Mouse (Mus musculus): ENCODE data around the gene Abhd2.
A peak's percentile ranks its signal among the peaks of the same experiment; 100 is the strongest.

Gene Abhd2

DNA sequence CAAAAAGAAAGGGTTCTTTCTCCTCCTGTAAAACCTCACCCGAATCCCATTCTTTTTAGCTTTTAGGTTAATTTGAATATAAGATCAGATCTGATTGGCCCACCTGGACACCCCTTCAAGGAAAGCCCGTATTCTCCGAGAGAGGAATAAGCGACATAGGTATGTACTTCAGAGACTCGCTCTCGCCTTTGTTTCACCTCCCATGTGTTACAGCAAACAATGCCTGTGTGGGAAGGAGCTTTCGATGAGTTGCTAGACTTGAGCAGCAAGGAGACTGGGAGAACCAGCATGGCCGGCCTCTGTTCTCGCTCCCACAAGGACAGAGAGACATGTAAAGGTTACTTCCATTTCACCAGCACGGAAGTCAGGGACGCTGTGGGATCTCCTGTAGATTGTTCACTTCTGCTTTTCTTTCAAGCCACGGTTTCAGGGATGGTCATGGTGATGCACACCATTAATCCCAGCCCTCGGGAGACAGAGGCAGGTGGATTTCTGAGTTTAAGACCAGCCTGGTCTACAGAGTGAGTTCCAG is 21.5 kb downstream of the Abhd2 start:
- DNase-seq, result no peak

DNA sequence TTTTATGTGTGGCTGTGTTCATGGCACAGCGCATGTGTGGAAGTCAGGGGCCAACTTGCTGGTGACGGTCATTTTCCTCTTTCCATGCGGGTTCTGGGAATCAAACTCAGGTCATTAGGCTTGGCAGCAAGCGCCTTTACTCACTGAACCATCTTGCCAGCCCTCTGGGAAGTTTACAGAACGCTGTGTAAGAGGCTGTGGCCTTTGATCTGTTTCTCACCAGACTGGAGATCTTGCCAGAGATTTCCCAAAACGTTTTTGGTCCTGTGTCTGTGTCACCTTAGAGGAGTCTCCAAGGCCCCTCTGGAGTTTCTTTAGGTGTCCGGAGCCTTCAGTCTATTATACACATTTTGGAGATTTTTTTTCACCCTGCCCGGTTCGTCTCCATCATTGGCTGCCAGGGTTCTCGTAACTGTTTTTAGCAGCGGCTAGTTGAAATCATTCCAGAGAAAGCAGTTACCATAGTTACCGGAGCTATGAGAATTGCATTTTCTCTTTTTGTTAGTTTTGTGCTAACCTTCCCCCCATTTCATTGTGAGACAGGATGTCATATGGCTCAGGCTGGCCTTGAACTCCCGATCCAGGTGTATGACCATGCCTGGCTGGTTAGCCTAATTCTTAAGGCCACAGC is 22.3 kb downstream of the Abhd2 start:
- DNase-seq, result no peak

DNA sequence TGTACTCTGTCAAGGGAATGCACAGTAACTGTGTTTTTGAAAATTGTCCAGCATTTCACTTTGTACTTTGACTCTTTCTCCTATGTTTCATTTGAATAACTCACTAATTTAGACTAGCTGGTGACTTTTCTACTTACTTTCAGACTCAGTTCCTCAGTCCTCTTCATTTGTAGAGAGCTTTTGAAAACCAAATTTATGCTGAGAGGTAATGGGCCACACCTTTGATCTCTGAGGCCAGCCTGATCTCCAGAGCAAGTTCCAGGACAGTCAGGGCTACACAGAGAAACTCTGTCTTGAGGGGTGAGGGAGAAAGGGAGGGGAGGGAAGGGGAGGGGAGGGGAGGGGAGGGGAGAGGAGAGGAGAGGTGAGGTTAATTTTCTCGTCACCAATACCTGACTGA is 25.7 kb downstream of the Abhd2 start:
- no peak for DNase-seq

- peak in 1 of 2 experiments; percentile 56 for DNase-seq
Measured at GRCm38 (mm10) chr7:79299548-79299947, 26.5 kb downstream of the Abhd2 start.

GRCm38 (mm10) chr7:79300432-79301151 is 27.6 kb downstream of the Abhd2 start:
- peak; percentile 61 to 81 for DNase-seq

DNA sequence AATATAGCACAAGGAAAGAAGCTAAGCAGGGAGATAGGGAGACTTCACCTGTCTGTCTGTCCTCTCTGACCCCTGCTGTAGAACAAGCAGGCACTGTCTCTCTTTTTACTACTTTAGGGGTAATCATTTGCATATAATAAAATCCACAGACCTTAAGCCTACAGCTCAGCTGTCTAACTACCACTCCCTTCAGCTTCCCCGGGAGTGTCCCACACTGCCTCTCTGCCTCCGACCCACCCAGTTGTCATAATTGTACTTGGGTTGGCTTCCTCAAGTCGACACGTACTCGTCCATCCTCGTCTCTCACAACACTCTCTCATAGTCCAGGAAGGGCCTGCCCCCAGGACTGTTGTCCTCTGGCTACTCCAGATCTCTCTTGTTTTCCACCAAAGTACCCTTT is 29.1 kb downstream of the Abhd2 start:
- DNase-seq, result no peak

DNA sequence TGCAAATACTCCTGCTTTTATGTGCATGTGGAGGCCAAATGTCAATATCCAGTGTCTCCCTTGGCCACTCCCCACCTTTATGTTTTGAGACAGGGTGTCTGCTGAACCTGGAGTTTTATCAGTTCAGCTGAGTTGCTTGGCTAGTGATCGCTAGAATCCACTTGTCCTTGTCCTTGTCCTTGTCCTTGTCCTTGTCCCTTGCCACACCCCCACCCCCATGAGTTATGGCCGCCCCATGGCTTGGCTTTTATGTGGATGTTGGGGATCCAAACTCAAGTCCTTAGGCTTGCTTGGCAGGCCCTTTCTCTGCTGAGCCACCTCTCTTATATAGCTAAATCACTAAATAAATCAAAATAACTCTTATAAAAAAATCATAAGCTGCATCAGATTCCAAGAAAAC is 29.6 kb downstream of the Abhd2 start:
- no peak for DNase-seq

DNA sequence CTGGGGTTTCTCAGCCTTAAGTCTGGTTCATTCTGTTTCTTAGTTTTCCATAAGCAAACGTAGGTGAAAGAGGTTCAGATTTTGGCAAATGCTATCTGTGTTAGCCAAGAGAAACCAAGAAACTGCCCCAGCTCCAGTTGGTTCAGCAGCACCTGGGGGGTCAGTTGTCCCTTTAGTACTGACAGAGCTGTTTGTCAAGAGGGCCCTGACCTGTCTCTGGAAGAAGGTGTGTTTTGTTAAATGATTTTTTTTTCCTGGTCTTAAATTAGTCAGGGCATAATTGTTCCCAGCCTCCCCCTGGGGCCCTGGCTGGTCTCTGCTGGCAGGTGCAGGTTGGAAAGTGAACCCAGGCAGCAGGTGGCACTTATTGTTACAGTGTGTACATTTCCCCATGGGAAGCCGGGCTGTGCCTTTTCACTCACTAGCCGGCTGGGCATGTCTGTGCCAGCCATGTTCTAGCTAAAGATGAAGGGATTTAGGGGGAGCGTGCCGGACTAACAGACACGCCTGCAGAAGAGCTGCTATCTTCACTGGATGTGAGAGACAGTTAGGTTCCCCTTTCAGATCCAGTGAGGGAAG is 30.3 kb downstream of the Abhd2 start:
- DNase-seq, result no peak

- no peak for DNase-seq
Measured at GRCm38 (mm10) chr7:79308455-79309030, 35.5 kb downstream of the Abhd2 start.

- DNase-seq, result peak in 1 of 2 experiments; percentile 54
Measured at GRCm38 (mm10) chr7:79309247-79310190, 36.5 kb downstream of the Abhd2 start.

DNA sequence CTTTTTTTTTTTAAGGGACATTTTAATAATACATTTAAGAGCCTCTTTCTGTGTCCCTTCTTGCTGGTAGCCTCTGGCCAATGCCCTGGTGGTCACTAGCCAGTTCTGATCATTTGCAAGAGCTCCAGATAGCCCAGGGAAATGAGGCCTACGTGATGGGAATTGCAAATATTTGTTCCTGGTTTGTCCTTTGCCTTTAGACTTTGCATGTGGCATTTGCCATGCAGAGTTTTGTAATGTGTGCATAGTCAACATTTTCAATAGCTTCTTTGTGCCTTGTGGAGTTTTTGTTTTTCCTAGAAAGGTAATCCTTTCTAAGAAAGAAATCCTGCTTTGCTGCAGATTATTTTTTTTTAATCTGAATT is 37.2 kb downstream of the Abhd2 start:
- DNase-seq, result no peak

DNA sequence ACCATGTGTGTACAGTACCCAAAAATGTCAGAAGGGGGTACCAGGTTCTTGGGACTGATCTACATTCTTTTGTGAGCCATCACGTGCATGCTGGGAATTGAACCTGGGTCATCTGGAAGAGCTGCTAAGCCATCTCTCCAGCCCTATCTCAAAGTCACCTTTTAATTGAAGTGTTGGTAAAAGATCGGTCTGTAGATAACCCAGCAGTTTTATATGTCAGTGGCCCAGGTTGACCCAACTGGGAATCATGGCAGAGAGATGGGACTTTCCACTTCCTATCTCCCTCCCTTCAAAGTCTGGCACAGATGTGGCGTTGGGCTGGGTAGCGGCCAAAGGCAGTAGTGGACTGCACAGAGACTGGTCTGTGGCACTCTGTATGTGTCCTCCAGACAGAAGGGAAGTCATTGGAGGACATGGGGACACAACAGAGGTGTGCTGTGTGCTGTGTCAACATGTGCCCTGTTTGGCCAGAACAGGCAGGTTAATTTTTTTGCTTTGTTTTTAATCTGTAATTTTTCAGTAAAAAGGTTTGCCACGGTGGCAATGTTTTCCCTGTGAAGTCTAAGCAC is 38.5 kb downstream of the Abhd2 start:
- no peak for DNase-seq

- DNase-seq, result no peak
Measured at GRCm38 (mm10) chr7:79312246-79312645, 39.2 kb downstream of the Abhd2 start.

- no peak for DNase-seq
Measured at GRCm38 (mm10) chr7:79313519-79314059, 40.6 kb downstream of the Abhd2 start.

- peak in 1 of 2 experiments; percentile 43 for DNase-seq
Measured at GRCm38 (mm10) chr7:79314517-79314916, 41.5 kb downstream of the Abhd2 start.

GRCm38 (mm10) chr7:79315149-79315548 is 42.1 kb downstream of the Abhd2 start:
- no peak for DNase-seq

- no peak for DNase-seq
Measured at GRCm38 (mm10) chr7:79316069-79316695, 43.2 kb downstream of the Abhd2 start.

DNA sequence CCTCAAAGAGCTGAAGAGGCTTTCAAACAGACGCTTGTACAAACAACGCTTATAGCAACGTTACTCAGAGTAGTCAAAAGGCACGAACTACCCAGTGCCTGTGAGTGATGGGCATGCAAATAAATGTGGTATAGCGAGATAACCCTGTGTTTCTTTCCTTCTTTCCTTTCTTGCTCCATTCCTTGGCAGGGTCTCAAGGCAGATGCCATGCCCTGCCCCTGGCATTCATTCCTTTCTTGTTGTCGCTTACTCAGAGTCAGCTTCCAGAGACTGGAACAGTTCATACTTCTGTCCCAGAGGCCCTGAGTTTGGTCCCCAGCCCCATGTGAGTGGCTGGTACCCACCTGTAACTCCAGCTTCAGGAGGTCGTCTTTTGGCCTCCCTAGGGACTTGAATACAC is 44.6 kb downstream of the Abhd2 start:
- no peak for DNase-seq

GRCm38 (mm10) chr7:79318110-79318801 is 45.3 kb downstream of the Abhd2 start:
- DNase-seq, result no peak

DNA sequence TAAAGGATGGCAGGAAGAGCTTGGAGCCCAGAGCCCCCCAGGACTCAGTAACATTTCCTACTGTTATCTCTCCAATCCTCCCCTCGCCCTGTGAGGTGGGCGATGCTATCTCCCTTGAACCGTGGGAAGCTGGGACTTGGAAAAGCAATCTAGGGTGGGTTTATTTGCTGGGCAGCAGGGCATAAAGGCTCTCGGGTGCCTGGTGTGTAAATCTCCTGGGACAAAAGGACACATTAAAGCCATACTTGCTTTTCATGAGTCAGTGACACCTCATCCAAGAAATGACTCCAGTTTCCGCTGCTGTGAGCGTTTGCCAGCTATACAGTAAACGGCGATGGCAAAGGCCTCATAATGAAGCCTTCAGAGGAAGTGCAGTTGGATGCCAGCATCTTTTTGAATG is 50.9 kb downstream of the Abhd2 start:
- DNase-seq, result no peak

- DNase-seq, result no peak
Measured at GRCm38 (mm10) chr7:79328769-79329168, 55.8 kb downstream of the Abhd2 start.

Data from lung, postnatal 4 days (tissue).